Mouse (Mus musculus): ENCODE results near the gene Rnf26. TPM values are rescaled to one million over a fixed set of nuclear protein-coding genes. Genes with fewer than 3 reads are reported as not detected.
"Not testable (repeated sequence)": the region's sequence is repeated elsewhere in the genome, so short reads cannot be mapped to it uniquely, and the experiment has no call there.

Gene Rnf26
- total RNA-seq, 2 experiments from 2014 or later: 32.7 to 33.1 TPM

GRCm38 (mm10) chr9:44124317-44124716, 11.0 kb upstream of the Rnf26 start:
- Histone ChIP-seq H3K27ac (no peak overlapping the region), H3K4me3 (no peak overlapping the region)
- DNase-seq (ENCODE audit: extremely low spot score in 1 of 2, low spot score in 2 of 2): no peak
- peak; percentile 62 for TF ChIP-seq CTCF (IDR thresholded peaks at IDR 0.05)
- intact Hi-C loops (cut with DNase I): loop anchor here (5.0 kb wide), 1 partner anchor 142 kb away; no protein-coding TSS in a partner anchor

GRCm38 (mm10) chr9:44119948-44120465, 6.7 kb upstream of the Rnf26 start:
- intact Hi-C loops (cut with DNase I): loop anchor here (5.0 kb wide), 1 partner anchor 138 kb away; no protein-coding TSS in a partner anchor
- DNase-seq (ENCODE audit: extremely low spot score in 1 of 2, low spot score in 2 of 2): no peak
- Histone ChIP-seq H3K4me3 (no peak overlapping the region), H3K27ac (no peak overlapping the region)
- TF ChIP-seq CTCF (IDR thresholded peaks at IDR 0.05): no peak

DNA sequence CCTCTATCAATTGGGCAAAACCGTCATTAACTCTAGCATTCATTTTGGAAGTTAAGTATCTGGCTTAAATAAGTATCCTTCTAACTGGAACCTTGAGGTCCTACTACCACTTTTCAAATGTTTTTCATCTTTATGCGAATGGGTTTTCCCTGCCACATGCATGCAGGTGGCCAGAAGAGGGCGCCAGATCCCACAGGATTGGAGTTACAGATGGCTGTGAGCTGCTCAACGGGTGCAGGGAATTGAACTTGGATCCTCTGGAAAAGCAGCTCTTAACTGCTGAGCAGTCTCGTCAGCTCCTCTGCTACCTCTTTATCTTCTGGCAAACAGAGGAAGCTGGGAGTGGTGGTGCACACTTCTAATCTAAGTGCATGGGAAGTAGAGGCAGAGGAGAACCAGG, 5.7 kb upstream of the Rnf26 start:
- TF ChIP-seq CTCF (IDR thresholded peaks at IDR 0.05): peak; percentile 62
- Histone ChIP-seq H3K27ac (no peak overlapping the region), H3K4me3 (no peak overlapping the region)
- no peak for DNase-seq (ENCODE audit: extremely low spot score in 1 of 2, low spot score in 2 of 2)
- intact Hi-C loops (cut with DNase I): no loop called here

- intact Hi-C loops (cut with DNase I): no loop called here
- Histone ChIP-seq H3K4me3 (no peak overlapping the region), H3K27ac (no peak overlapping the region)
- DNase-seq (ENCODE audit: extremely low spot score in 1 of 2, low spot score in 2 of 2): no peak
- peak; percentile 2 for TF ChIP-seq CTCF (IDR thresholded peaks at IDR 0.05)
Measured at GRCm38 (mm10) chr9:44116182-44116581, 2.9 kb upstream of the Rnf26 start.

GRCm38 (mm10) chr9:44115599-44115998, 2.3 kb upstream of the Rnf26 start:
- no peak for DNase-seq (ENCODE audit: extremely low spot score in 1 of 2, low spot score in 2 of 2)
- Histone ChIP-seq H3K4me3 (no peak overlapping the region), H3K27ac (no peak overlapping the region)
- TF ChIP-seq CTCF (IDR thresholded peaks at IDR 0.05): no peak
- intact Hi-C loops (cut with DNase I): no loop called here

DNA sequence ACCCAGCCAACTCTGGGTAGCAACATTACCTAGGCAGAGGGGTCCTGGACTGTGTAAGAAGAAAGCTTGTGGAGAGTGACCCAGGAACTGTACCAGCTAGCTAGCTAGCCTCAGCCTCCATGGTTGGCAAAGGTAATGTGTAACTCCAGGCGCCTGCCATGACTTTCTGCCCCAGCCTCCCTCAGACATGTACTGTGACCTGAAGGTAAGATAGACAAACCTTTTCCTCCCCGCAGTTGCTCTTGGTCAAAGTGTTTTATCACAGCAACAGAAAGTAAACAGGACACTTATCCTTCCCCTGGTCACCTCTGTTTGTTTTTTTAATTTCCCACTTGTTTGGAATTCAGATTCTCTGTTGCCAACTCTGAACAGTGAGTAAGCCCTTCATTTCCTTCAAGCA, 1.1 kb upstream of the Rnf26 start:
- Histone ChIP-seq H3K4me3 (no peak overlapping the region), H3K27ac (no peak overlapping the region)
- intact Hi-C loops (cut with DNase I): no loop called here
- DNase-seq (ENCODE audit: extremely low spot score in 1 of 2, low spot score in 2 of 2): no peak
- TF ChIP-seq CTCF (IDR thresholded peaks at IDR 0.05): no peak

- H3K4me3 ChIP-seq; DNase-seq (ENCODE audit: extremely low spot score in 1 of 2, low spot score in 2 of 2); intact Hi-C loops (cut with DNase I); H3K27ac ChIP-seq: not testable (repeated sequence)
Measured at GRCm38 (mm10) chr9:44111909-44112308, 1.4 kb downstream of the Rnf26 start.

DNA sequence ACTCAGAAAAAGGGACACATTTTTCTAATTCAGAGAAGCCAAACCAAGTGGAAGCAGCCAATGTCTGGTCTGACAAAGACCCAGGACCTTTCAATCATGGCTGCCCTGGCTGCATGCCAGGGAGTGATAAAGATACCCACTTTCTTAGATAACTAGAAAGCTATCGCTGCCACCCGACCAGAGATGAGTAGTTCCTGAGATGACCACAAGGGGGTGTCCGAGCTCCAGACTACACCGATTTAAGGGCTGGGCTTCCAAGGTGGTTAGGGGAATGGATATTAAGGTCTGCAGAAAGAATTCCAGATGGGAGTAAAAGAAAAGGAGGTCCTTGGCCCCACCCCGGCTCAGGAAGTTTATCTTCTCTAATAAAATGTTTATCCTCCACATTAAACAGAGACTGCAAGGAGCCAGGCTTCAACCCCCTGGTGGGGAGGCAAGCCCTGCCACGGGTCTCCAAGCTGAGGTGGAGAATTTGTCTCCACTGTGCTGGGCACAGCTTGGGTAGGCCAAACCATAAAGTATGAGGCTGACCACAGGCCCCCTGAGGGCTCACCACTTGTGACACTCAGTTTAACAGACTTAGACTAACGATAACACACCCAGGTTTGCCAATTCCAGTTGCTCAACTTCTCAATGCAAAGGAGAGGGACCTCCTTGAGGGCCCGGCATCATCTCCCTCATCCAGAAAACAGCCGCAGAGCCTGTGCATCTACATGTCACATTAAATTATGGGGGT, 3.8 kb downstream of the Rnf26 start:
- intact Hi-C loops (cut with DNase I): loop anchor here (2.0 to 5.0 kb wide), 2 partner anchors 31 to 42 kb away; partner anchors contain the start of gene Usp2

GRCm38 (mm10) chr9:44108269-44109055, 4.9 kb downstream of the Rnf26 start:
- TF ChIP-seq CTCF (IDR thresholded peaks at IDR 0.05): no peak
- intact Hi-C loops (cut with DNase I): loop anchor here (2.0 to 5.0 kb wide), 2 partner anchors 30 to 41 kb away; partner anchors contain the start of gene Usp2
- H3K4me3 ChIP-seq: no peak overlapping the region
- no peak overlapping the region for H3K27ac ChIP-seq
- no peak for DNase-seq (ENCODE audit: extremely low spot score in 1 of 2, low spot score in 2 of 2)

More for the DNA sequence above, 3.8 kb downstream of the Rnf26 start:
- Histone ChIP-seq H3K27ac (no peak overlapping the region), H3K4me3 (no peak overlapping the region)
- peak; percentile 76 to 79 for DNase-seq (ENCODE audit: extremely low spot score in 1 of 2, low spot score in 2 of 2)
- peak; percentile 87 for TF ChIP-seq CTCF (IDR thresholded peaks at IDR 0.05)

GRCm38 (mm10) chr9:44107557-44108179, 5.6 kb downstream of the Rnf26 start:
- Histone ChIP-seq H3K27ac (peak overlapping the region; percentile 63), H3K4me3 (peak overlapping the region; percentile 19; the same call in 1 of the 2 replicates)
- peak; percentile 52 for TF ChIP-seq CTCF (IDR thresholded peaks at IDR 0.05)
- intact Hi-C loops (cut with DNase I): loop anchor here (2.0 to 5.0 kb wide), 2 partner anchors 29 to 40 kb away; partner anchors contain the start of gene Usp2
- DNase-seq (ENCODE audit: extremely low spot score in 1 of 2, low spot score in 2 of 2): no peak

- H3K27ac ChIP-seq: peak within 1 kb of the TSS; percentile 63
- no peak for TF ChIP-seq CTCF (IDR thresholded peaks at IDR 0.05)
- peak within 1 kb of the TSS; percentile 19; the same call in 1 of the 2 replicates for H3K4me3 ChIP-seq
- peak; percentile 71 to 73 for DNase-seq (ENCODE audit: extremely low spot score in 1 of 2, low spot score in 2 of 2)
- intact Hi-C loops (cut with DNase I): loop anchor here (5.0 kb wide), 1 partner anchor 40 kb away; the partner anchor contains the start of gene Usp2
Measured at GRCm38 (mm10) chr9:44107110-44107509, 6.2 kb downstream of the Rnf26 start, which contains the start of gene C1qtnf5. C1qtnf5 (plus strand) TSS chr9:44107245.

Measured in left cerebral cortex, adult 2 months (tissue).